Mouse (Mus musculus) hematopoietic stem cell, adult 5-6 weeks (primary cell): Measurements from ENCODE around the gene Itga7. TPM values are rescaled to one million over a fixed set of nuclear protein-coding genes. Genes with fewer than 3 reads are reported as not detected.

Source experiments
- total RNA-seq: library from RNA; stranded (forward); fragments of 172-1452, 232-1000 nt; gene quantifications from 2 replicates; pipeline ENCODE4 v1.2.3, GENCODE M21; 2017

The Itga7 gene
- total RNA-seq, 1 experiment from 2014 or later = not detected

Other genes with a start within 250 kb of the Itga7 start
- gene Rab5b, start 237.6 kb upstream of the Itga7 start, total RNA-seq = 36.4 and 51.5 TPM in 2 replicates
- gene Pmel, start 229.6 kb upstream of the Itga7 start, total RNA-seq = 1.2 and 1.8 TPM in 2 replicates
- 72.5 and 89.6 TPM in 2 replicates for gene Cdk2, start 228.8 kb upstream of the Itga7 start, total RNA-seq
- 15.4 and 17.8 TPM in 2 replicates for gene Dgka, start 189.0 kb upstream of the Itga7 start, total RNA-seq
- 29.2 and 57.2 TPM in 2 replicates for gene Pym1, start 185.9 kb upstream of the Itga7 start, total RNA-seq
- gene Mmp19, start 142.9 kb upstream of the Itga7 start, total RNA-seq = 1.0 TPM in 1 of 2 replicates, not detected in the other
- 34.6 and 48.0 TPM in 2 replicates for gene Dnajc14, start 129.8 kb upstream of the Itga7 start, total RNA-seq
- 4.9 and 6.8 TPM in 2 replicates for gene Tmem198b, start 129.4 kb upstream of the Itga7 start, total RNA-seq
- gene Sarnp, start 116.5 kb upstream of the Itga7 start, total RNA-seq = 200 and 239 TPM in 2 replicates
- gene Ormdl2, start 112.2 kb upstream of the Itga7 start, total RNA-seq = 61.1 and 74.1 TPM in 2 replicates
- 1.8 and 2.7 TPM in 2 replicates for gene Gdf11, start 42.1 kb upstream of the Itga7 start, total RNA-seq
- 54.5 and 113 TPM in 2 replicates for gene Cd63, start 32.8 kb upstream of the Itga7 start, total RNA-seq
- gene Rdh5, start 10.9 kb upstream of the Itga7 start, total RNA-seq = 1.3 and 5.1 TPM in 2 replicates
- gene Bloc1s1, start 9.8 kb upstream of the Itga7 start, total RNA-seq = 52.2 and 102 TPM in 2 replicates
- gene Mettl7b, start 27.2 kb downstream of the Itga7 start, total RNA-seq = not detected in 2 replicates
- not detected in 2 replicates for gene Olfr9, start 55.6 kb downstream of the Itga7 start, total RNA-seq
- not detected in 2 replicates for gene Olfr763, start 77.0 kb downstream of the Itga7 start, total RNA-seq
- not detected in 2 replicates for gene Olfr764-ps1, start 106.1 kb downstream of the Itga7 start, total RNA-seq
- gene Olfr765, start 116.2 kb downstream of the Itga7 start, total RNA-seq = not detected in 2 replicates
- not detected in 2 replicates for gene Olfr766-ps1, start 135.2 kb downstream of the Itga7 start, total RNA-seq
- not detected in 2 replicates for gene Olfr767, start 149.1 kb downstream of the Itga7 start, total RNA-seq
- not detected in 2 replicates for gene Olfr768, start 165.6 kb downstream of the Itga7 start, total RNA-seq
- not detected in 2 replicates for gene Olfr769, start 184.0 kb downstream of the Itga7 start, total RNA-seq
- gene Olfr770, start 205.2 kb downstream of the Itga7 start, total RNA-seq = not detected in 2 replicates
- not detected in 2 replicates for gene Olfr771, start 230.9 kb downstream of the Itga7 start, total RNA-seq
- not detected in 2 replicates for gene Olfr772, start 244.1 kb downstream of the Itga7 start, total RNA-seq